Mouse (Mus musculus) MEL (cell line): ENCODE results near the gene Uqcc3.

ENCODE experiments used
- CTCF ChIP-seq, 3 experiments: IDR thresholded peaks in 2 of 3; conservative IDR thresholded peaks in 1 of 3; 2 replicates each; pipeline ENCODE4 v1.5.1; 2011 to 2012; ENCODE audit warnings: low read length in 3 of 3, low read depth in 2 of 3, mild to moderate bottlenecking in 2 of 3, improper control_type of control experiment in 1 of 3, inconsistent platforms in 1 of 3, mixed read lengths in 1 of 3, moderate library complexity in 1 of 3; ENCODE audit not compliant: control insufficient read depth in 1 of 3, insufficient read depth in 1 of 3, poor library complexity in 1 of 3, severe bottlenecking in 1 of 3
- E2F4 ChIP-seq: IDR thresholded peaks from 2 replicates; pipeline ENCODE4 v1.6.1; 2011; ENCODE audit warnings: low read depth, low read length, improper control_type of control experiment, borderline replicate concordance
- EP300 ChIP-seq, 2 experiments: IDR thresholded peaks; 2 replicates each; pipeline ENCODE4 v1.6.1; 2011; ENCODE audit warnings: improper control_type of control experiment in 2 of 2, low read length in 2 of 2, low read depth in 1 of 2, mild to moderate bottlenecking in 1 of 2
- GABPA ChIP-seq: IDR thresholded peaks from 2 replicates; pipeline ENCODE4 v1.6.1; 2012; ENCODE audit warnings: low read depth, mild to moderate bottlenecking, inconsistent platforms, low read length, improper control_type of control experiment, moderate library complexity
- KAT2A ChIP-seq: conservative IDR thresholded peaks from 2 replicates; pipeline ENCODE4 v1.6.1; 2012; ENCODE audit warnings: low read depth, low read length, improper control_type of control experiment, inconsistent platforms
- MAZ ChIP-seq: IDR thresholded peaks from 2 replicates; pipeline ENCODE4 v1.6.1; 2012; ENCODE audit warnings: low read depth, mild to moderate bottlenecking, inconsistent platforms, low read length, improper control_type of control experiment
- POLR2A ChIP-seq, 2 experiments: IDR thresholded peaks; 2 replicates each; pipeline ENCODE4 v1.6.1; 2011 to 2012; ENCODE audit warnings: low read length in 2 of 2, mild to moderate bottlenecking in 2 of 2, control low read depth in 1 of 2, improper control_type of control experiment in 1 of 2, low read depth in 1 of 2, moderate library complexity in 1 of 2; ENCODE audit not compliant: control insufficient read depth in 1 of 2, insufficient read depth in 1 of 2, poor library complexity in 1 of 2
- RAD21 ChIP-seq: IDR thresholded peaks from 2 replicates; pipeline ENCODE4 v1.6.1; 2011; ENCODE audit warnings: mild to moderate bottlenecking, low read depth, low read length, improper control_type of control experiment
- SIN3A ChIP-seq: IDR thresholded peaks from 2 replicates; pipeline ENCODE4 v1.6.1; 2012; ENCODE audit warnings: low read length, improper control_type of control experiment, inconsistent platforms
- TAL1 ChIP-seq: IDR thresholded peaks from 2 replicates; pipeline ENCODE4 v1.6.1; 2012; ENCODE audit warnings: mild to moderate bottlenecking, inconsistent platforms, low read length, moderate library complexity, mixed read lengths
- TBP ChIP-seq: IDR thresholded peaks from 2 replicates; pipeline ENCODE4 v1.8.0; 2011; ENCODE audit warnings: low read depth, low read length, improper control_type of control experiment
- USF1 ChIP-seq: IDR thresholded peaks from 2 replicates; pipeline ENCODE4 v1.6.1; 2014; ENCODE audit warnings: low read depth, mild to moderate bottlenecking, inconsistent platforms, low read length, improper control_type of control experiment, moderate library complexity
- ZMIZ1 ChIP-seq: IDR thresholded peaks from 2 replicates; pipeline ENCODE4 v1.6.1; 2012; ENCODE audit warnings: low read depth, mild to moderate bottlenecking, inconsistent platforms, low read length, improper control_type of control experiment, moderate library complexity
- ZNF384 ChIP-seq: IDR thresholded peaks from 2 replicates; pipeline ENCODE4 v1.6.1; 2012; ENCODE audit warnings: low read depth, mild to moderate bottlenecking, inconsistent platforms, low read length, improper control_type of control experiment

DNA sequence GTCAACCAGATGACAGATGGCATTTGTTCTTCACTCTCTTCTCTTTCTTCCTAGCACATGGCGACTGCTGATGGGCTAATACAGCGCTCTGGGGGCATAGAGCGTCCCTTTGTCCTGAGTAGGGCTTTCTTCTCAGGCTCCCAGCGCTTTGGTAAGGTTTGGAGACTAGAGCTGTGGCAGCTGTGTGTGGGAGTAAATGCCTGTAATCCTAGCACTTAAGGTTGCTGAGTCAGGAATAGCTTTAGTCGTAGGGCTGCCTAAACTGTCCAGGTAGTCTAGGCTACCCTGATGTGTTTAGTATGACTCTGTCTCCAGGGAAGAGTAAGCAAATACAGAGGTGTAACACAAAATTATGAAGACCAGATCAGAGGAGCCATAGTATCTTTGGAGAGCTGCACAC is 31.1 kb upstream of the Uqcc3 start:
- no peak for TF ChIP-seq E2F4
- TF ChIP-seq CTCF (IDR thresholded peaks at IDR 0.05 in 2 of 3, conservative IDR thresholded peaks at IDR 0.05 in 1 of 3; ENCODE audit: control insufficient read depth in 1 of 3, insufficient read depth in 1 of 3, low read depth in 2 of 3, low read length in 3 of 3, poor library complexity in 1 of 3, severe bottlenecking in 1 of 3): no peak
- TF ChIP-seq USF1: no peak
- no peak for TF ChIP-seq SIN3A
- no peak for TF ChIP-seq RAD21
- no peak for TF ChIP-seq EP300 (IDR thresholded peaks at IDR 0.05; ENCODE audit: low read depth in 1 of 2, low read length in 2 of 2)
- TF ChIP-seq KAT2A: no peak
- TF ChIP-seq ZMIZ1: no peak
- TF ChIP-seq POLR2A (IDR thresholded peaks at IDR 0.05; ENCODE audit: control insufficient read depth in 1 of 2, insufficient read depth in 1 of 2, low read depth in 1 of 2, low read length in 2 of 2, poor library complexity in 1 of 2): no peak
- no peak for TF ChIP-seq MAZ
- no peak for TF ChIP-seq GABPA
- no peak for TF ChIP-seq TAL1
- no peak for TF ChIP-seq TBP
- no peak for TF ChIP-seq ZNF384
